Mouse (Mus musculus): ENCODE results near the gene Pik3cd.

Pik3cd gene

GRCm38 (mm10) chr4:149689822-149690700 lies 12.3 kb downstream of the Pik3cd start:
- DNase-seq (ENCODE audit: low read depth): no peak

DNA sequence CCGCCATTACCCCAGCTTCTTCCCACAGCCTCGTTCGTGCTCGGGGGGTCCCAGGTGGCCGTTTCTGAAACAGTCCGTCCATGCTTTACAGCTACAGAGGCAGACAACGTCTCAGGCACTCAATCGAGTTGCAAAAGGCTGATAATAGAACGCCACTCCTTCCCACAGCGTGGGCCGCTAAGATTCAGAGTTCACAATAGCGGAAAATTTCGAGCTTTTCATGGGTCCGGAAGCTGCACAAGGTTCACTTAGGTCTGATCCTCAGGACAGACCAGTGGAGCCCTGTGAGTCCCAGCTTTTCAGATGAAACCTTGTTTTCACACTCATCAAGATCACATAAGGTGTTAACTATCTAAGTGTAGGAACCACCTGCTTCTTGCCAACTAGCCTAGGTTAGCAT lies 13.5 kb downstream of the Pik3cd start:
- DNase-seq (ENCODE audit: low read depth): no peak

- DNase-seq (ENCODE audit: low read depth): no peak
Measured at GRCm38 (mm10) chr4:149684841-149685623, 17.3 kb downstream of the Pik3cd start.

GRCm38 (mm10) chr4:149683875-149684274 lies 18.5 kb downstream of the Pik3cd start:
- DNase-seq (ENCODE audit: low read depth): no peak

DNA sequence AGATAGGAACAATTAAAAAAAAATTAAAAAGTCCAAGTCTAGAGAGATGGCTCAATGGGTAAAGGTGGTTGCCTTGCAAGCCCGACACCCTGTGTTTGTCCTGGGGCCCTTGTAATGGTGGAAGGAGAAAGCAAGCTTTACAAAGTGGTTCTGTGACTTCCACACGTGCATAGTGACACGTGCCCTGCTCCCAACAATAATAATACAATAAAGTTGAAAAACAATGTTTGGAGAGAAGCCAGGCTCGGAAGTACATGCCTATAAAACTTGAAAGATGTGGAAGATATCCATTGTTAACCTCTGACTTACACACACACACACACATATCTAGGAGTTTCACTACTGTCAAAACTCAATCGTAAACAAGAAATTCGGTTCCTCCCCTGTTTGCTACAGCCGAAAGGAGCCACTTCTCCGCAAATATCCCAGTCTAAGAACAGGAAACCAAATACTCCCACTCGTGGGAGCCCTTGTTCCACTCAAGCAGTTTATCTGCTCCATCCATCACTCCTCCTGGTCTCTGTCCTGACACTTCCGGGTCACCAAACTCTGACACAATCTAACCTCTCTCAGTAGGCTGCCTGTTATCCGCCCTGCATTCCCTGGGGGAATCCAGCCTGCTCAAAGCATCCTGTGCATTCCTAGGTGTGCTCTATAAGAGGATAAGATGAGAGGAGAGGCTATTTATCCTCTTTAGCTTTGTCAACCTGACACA lies 23.2 kb downstream of the Pik3cd start:
- no peak for DNase-seq (ENCODE audit: low read depth)

- DNase-seq (ENCODE audit: low read depth): no peak
Measured at GRCm38 (mm10) chr4:149678006-149678405, 24.4 kb downstream of the Pik3cd start.

- DNase-seq (ENCODE audit: low read depth): no peak
Measured at GRCm38 (mm10) chr4:149675378-149676261, 26.8 kb downstream of the Pik3cd start.

GRCm38 (mm10) chr4:149674814-149675377 lies 27.5 kb downstream of the Pik3cd start:
- no peak for DNase-seq (ENCODE audit: low read depth)

- no peak for DNase-seq (ENCODE audit: low read depth)
Measured at GRCm38 (mm10) chr4:149672747-149673146, 29.6 kb downstream of the Pik3cd start.

DNA sequence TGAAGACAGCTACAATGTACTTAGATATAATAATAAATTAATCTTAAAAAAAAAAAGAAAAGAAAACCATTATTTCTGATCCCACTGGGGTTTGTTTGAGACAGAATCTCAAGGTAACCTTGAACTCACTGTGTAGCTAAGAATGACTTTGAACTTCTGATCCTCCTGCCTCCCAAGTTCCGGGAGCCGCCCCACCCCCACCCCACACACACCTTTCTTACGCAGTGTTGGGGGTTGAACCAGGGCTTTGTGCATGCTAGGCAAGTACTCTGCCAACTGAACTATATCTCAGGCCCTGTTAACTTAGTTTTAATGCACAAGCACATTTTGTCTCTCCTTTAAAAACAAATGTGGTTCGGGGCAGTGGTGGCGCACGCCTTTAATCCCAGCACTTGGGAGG lies 31.2 kb downstream of the Pik3cd start:
- no peak for DNase-seq (ENCODE audit: low read depth)

- DNase-seq (ENCODE audit: low read depth): no peak
Measured at GRCm38 (mm10) chr4:149665692-149666090, 36.7 kb downstream of the Pik3cd start.

DNA sequence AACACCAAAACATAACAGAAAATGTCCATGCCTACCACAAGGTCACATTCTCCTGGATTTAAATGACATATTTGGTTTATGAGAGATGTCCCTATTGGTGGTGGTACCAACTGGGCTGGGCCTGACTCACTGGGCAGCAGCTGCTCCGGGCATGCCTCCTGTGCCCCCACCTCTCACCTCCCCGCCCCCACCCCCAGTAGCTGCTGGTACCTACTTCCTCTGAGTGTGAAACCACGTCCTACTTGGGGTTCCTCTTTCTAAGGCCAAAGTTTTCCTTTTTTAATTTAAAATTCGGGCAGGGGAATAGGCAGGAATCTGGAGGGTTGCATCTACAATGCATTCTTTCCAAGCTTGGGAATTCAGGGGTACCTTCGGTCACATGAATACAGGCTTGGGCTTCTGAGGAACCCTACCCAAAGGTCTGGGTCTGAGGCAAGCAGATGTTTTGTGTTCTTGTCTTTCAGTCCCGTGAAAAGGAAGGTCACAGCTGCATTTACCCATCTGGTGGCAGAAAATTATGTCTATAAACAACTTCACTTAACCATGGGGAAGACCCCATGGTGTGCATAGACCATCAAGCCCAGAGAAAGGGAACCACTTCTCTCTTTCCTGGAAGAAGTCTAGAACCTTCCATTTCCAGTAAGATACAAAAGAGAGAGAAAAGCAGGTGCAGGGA lies 37.2 kb downstream of the Pik3cd start:
- DNase-seq (ENCODE audit: low read depth): no peak

DNA sequence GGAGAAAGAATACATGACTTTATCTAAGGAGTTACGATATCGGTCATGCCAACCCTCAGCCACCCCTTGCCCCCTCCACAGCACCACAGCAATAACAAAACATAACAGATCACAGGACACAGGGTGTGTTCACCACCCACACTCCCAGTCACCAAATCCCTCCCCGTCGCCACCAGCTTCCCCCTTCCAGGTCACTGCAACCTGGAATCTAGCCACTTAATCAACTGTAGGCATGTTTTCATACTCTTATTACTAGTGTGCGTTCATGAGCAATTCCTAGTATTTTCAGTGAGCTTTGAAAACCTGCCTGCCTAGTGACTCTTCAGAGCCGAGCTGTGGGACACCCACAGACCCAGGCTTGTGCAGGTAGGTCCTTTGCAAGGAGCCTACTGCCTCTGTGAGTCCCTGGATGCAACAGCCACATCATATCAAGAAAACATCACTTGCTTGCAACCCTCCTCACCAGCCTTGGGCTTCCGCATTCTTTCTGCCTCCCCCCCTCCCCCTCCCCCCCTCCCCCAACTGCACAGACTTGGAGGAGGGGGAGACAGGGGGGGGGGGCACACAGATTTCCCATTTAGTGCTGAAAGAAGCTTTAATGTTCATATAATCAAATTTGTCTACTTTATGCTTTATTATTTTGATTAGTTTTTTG lies 38.4 kb downstream of the Pik3cd start:
- no peak for DNase-seq (ENCODE audit: low read depth)

- no peak for DNase-seq (ENCODE audit: low read depth)
Measured at GRCm38 (mm10) chr4:149661967-149662589, 40.3 kb downstream of the Pik3cd start.

DNA sequence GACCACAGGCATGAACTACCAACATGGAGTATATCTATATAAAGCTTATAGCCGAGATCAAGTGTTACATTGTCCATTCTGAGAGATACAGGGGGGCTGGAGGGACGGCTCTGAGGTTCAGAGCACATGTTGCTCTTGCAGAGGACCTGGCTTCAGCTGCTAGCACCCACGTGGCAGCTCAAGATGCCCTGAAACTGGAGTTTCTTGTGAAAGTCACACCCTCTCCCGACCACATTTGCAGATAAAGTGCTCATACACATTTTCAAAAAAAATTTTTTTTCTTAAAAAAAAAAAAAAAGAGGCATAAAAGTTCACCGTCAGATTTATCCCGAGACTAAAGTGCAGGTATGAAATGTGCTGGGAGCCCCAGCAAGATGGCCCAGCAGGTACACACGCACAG lies 41.8 kb downstream of the Pik3cd start:
- DNase-seq (ENCODE audit: low read depth): no peak

DNA sequence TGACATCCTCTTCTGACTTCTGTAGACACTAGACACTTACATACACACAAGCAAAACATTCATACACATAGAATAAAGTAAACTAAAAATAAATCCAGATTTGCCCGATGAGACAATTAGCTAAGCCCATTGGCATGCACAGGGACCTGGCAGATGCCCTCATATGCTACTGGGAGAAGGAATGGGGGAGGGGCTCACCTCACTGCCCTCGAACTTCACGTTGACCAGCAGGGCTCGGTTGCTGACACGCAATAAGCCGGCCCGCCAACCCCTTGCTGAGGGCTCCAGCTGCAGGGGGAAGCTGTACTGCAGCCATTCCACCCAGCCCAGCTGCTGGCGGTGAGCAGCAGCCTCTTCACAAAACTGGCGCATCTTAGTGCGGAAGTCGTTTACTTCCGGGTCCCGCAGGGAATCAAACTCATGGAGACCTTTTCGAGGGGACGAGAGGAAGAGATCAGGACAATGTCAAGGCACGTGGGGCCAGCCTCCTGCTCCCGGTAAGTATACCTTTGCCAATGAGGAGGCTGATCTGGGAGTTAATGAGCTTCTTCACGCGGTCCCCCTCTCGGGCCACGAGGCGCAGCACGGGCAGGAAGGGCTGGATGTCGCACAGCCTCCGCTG lies 42.8 kb downstream of the Pik3cd start:
- DNase-seq (ENCODE audit: low read depth): no peak

GRCm38 (mm10) chr4:149657858-149658416 lies 44.4 kb downstream of the Pik3cd start:
- DNase-seq (ENCODE audit: low read depth): no peak

DNA sequence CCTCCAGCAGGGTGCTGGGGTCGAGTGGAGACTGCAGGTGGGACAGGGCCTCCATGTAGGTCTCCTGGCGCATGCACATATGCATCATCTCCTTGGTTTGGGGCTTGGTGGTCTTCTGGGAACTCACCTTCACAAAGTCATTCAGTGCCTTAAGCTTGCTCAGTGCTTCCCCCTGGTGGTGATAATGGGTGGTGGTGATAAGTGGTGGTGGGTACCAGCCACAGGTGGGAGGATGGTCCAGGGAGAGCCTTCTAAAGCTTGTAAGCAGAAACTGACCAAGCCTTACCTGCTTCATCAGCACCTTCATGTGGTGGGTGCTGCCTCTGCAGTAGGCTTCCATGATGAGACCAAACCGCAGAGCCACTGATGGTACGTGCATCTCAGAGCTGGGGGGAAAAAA lies 48.1 kb downstream of the Pik3cd start:
- DNase-seq (ENCODE audit: low read depth): no peak
